23 mouse cellular contexts compared by ENCODE assay signal in genomic region chr6:60979039-60979438, GRCm38 (mm10). TPM values are rescaled to one million over a fixed set of nuclear protein-coding genes. Genes with fewer than 3 reads are reported as not detected.
"Had no signal": no experiment of that assay in that cellular context is flagged by ENCODE, and none has a peak within 500 bp of the region (broad histone marks: within the 10 kb centered on the region; RNA-seq: fewer than 3 reads in every experiment).

No protein-coding gene starts in this region.

- H3K9me3 ChIP-seq: limb, embryonic 10.5 days; limb, embryonic 13.5 days; midbrain, embryonic 12.5 days; midbrain, embryonic 15.5 days; neural tube, embryonic 12.5 days; neural tube, embryonic 15.5 days; stomach, embryonic 15.5 days had no signal

- H3K4me2 ChIP-seq: limb, embryonic 13.5 days; lung, embryonic 14.5 days; midbrain, embryonic 12.5 days; midbrain, embryonic 15.5 days; neural tube, embryonic 12.5 days; neural tube, embryonic 15.5 days; stomach, embryonic 15.5 days had no signal

- H3K4me3 ChIP-seq: left cerebral cortex, adult 2 months; limb, embryonic 10.5 days; limb, embryonic 13.5 days; midbrain, embryonic 12.5 days; midbrain, embryonic 15.5 days; neural tube, embryonic 12.5 days; neural tube, embryonic 15.5 days; stomach, embryonic 15.5 days had no signal

- H3K9ac ChIP-seq: limb, embryonic 13.5 days; liver, embryonic 14.5 days; liver, postnatal 0 days; lung, embryonic 14.5 days; midbrain, embryonic 12.5 days; midbrain, embryonic 15.5 days; neural tube, embryonic 12.5 days; neural tube, embryonic 15.5 days; stomach, embryonic 15.5 days had no signal

- ATAC-seq: hindbrain, postnatal 0 days; inflammation-experienced regulatory T-cells, adult 6 months; liver, postnatal 0 days; lung, postnatal 0 days; midbrain, embryonic 15.5 days had no signal

- H3K27me3 ChIP-seq: limb, embryonic 13.5 days; midbrain, embryonic 12.5 days; midbrain, embryonic 15.5 days; neural tube, embryonic 12.5 days; neural tube, embryonic 15.5 days; stomach, embryonic 15.5 days had no signal

- DNase-seq: layer of hippocampus, postnatal 36 days; liver; liver, postnatal 0 days; lung, embryonic 14.5 days; right cerebral cortex, adult 18-20 months; right cerebral cortex, postnatal 14 days; spleen, adult 18-20 months; thymus, adult 18-20 months; thymus, postnatal 14 days; thymus, postnatal 4 days had no signal

- H3K36me3 ChIP-seq: limb, embryonic 10.5 days; limb, embryonic 13.5 days; midbrain, embryonic 12.5 days; midbrain, embryonic 15.5 days; neural tube, embryonic 12.5 days; neural tube, embryonic 15.5 days; stomach, embryonic 15.5 days had no signal

- H3K27ac ChIP-seq: hindbrain, postnatal 0 days; left cerebral cortex, adult 2 months; limb, embryonic 10.5 days; limb, embryonic 13.5 days; liver, embryonic 14.5 days; macrophage; midbrain, embryonic 12.5 days; midbrain, embryonic 15.5 days; neural tube, embryonic 12.5 days; neural tube, embryonic 15.5 days; stomach, embryonic 15.5 days had no signal

- H3K4me1 ChIP-seq: limb, embryonic 10.5 days; limb, embryonic 13.5 days; midbrain, embryonic 12.5 days; midbrain, embryonic 15.5 days; neural tube, embryonic 12.5 days; neural tube, embryonic 15.5 days; stomach, embryonic 15.5 days had no signal

RNA-seq across cellular contexts. Expression of gene Mmrn1, which starts 54.3 kb away (rescaled TPM):
- polyA plus RNA-seq: inflammation-experienced regulatory T-cells, adult 6 months had no signal
